Mouse (Mus musculus): Measurements from ENCODE around the gene Fgd2.

The Fgd2 gene

DNA sequence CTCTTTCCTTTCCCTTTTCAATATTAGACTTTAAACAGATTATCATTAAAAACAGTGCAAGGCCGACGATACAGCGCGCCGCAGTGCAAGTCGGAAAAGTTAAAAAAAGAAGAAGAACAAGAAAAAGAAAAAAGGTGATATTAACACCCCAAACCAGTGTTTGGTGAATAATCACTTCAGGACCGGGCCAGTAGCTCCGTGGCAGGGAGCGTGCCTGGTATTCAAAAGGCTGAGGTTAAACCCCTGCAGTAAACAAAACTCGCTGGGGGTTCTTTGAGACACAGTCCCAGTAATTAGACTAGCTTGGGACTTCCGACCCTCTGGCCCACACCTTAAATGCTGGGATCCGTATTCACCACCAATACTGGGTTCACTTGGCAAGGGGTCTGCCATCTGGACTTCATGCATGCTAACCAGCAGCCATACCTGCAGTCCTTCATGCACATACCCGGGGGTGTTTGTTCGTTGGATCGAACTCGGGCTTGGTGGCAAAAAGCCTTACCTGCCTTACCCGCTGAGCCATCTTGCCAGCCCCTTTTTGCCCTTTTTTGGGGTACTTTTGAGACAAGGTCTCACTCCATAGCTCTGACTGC lies 37.8 kb downstream of the Fgd2 start:
- no peak for DNase-seq

DNA sequence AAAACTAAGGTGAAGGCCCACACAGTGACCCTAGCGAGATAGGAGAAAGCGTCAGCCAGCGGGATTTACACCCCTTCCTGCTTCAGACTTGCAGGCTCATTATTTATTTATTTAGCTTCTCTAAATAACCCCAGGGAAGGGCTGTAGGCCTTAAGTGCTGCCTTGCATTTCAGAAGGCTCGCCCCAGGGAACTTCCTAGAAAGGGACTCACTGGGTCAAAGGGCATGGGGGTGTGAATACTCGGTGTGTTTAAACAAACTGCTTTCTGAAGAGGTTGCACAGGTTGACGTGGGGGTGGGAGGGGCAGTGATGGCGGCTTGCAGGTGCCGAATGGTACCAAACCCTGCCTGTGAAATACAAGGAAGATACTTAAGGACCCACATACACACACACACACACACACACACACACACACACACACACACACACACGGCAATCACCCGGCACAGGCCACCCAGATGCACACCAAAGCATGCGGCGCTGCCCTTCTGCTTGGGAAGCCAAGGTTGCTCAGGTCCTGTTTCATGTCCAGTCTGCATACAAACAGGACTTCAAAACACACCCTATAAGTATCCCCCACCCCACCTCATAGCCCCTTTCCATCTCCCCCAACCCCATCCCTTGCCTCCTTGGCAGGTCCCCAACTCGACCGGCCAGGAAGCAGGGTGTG lies 38.7 kb downstream of the Fgd2 start:
- no peak for DNase-seq

- DNase-seq = no peak
Measured at GRCm38 (mm10) chr17:29400044-29400443, 39.3 kb downstream of the Fgd2 start.

GRCm38 (mm10) chr17:29401741-29402268 lies 41.1 kb downstream of the Fgd2 start:
- no peak for DNase-seq

DNA sequence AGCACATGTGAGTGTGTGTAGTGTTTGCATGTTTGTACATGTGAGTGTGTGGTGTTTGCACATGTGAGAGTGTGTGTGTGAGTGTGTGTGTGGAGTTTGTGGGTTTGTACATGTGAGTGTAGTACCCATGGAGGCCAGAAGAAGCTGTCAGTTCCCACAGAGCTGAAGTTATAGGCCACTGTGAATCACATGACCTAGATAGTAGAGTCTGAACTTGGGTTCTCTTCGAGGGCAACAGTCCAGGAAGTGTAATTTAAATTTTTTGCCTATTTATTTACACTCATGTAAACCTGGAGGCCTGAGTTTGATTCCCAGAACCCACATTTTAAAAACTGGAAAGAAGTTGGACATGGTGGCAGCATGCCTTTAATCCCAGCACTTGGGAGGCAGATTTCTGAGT lies 42.5 kb downstream of the Fgd2 start:
- no peak for DNase-seq

DNA sequence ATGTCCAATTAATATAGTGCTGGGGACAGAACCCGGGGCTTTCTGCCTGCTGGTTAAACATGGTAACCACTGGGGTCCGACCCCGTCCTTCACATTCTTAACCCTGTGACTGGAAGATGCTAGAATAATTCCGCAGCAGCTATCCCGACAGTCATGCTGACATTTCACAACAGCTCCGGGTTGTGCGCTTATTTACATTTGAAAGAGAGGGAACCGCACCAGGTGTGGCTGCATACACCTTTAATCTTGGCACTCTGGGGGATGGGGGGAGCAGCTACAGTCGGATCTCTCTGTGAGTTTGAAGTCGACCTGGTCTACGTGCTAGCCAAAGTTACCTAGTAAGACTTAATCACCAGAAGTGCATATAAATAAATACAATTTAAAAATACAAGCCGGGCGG lies 44.8 kb downstream of the Fgd2 start:
- DNase-seq = no peak

DNA sequence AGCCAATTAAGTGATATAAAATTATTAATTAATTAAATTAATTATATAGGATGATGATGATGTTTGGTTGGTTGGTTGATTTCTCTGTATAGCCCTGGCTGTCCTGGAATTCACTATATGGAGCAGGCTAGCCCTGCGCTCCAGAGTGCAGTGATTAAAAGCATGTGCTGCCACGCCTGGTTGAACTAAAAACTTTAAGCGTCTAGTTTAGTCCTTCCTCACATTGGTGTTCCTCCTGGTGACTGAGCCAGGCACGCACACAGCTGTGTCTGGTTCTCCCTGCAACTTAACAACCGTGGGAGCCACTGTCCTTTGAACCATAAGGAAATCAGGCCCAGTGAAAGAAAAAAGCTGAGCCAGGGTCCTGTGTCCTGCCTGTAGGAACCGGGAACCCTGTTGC lies 45.4 kb downstream of the Fgd2 start:
- no peak for DNase-seq

DNA sequence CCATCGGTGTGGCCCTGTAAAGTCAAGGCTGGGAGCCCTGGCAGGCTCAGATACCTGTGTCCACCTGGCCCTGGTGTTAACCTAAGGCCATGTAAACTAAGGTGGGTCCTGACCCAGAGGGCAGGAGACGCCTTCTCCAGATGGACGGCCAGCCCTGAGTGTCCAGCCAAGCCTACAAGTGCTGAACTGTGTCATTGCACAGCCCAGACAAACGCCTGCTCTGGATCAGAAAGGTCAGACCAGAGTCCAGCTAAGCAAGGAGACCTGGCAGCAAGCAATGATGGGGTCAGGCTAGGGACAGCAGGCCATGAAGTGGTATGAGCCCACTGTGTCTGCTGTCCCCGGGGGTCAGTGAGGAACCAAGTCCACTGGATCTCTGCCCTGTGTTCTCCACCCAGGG lies 46.7 kb downstream of the Fgd2 start:
- no peak for DNase-seq

DNA sequence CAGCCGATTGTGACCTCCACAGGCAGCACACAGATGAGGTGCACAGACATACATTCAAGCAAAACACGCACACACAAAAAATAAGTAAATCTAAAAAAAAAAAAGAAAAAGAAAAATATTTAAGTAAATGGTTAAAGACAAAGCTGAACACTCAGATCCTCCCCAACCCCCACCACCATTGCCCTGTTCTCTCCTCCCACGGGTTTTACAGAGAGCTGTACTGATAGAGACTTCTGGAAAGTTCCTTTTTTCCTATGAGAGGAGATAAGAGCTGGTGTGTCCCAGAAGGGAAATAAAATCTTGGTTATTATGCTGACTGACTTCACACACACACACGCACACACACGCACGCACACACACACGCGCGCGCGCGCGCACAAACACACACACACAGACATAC lies 47.6 kb downstream of the Fgd2 start:
- DNase-seq = no peak

- DNase-seq = no peak
Measured at GRCm38 (mm10) chr17:29409800-29410343, 49.2 kb downstream of the Fgd2 start.

DNA sequence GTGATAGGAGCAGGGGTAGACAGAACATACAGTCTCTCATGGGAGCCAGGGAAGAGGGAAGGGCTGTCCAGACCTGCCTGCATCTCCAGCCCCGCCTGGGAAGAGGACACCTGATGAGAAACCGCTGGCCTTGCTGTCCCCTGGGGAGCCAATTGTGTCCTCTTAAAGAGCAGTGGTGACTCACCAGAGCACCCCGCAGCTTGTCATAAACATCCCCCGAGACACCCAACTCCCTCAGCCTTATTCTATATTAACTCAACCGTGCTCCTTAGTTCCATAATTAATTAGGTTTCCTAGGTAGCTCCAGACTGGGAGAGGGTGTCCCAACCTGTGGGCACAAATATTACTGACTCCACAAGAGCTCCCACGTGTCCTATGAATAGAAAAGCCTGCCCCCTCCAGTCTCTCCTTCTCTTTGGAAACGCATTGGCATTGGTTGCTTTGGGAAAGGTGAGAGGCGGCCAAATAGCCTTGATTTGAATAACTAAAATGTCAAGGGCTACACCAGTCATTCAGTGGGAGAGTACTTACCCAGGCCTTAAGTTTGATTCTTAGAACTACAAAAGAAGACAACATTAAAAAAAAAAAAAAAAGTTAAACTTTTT lies 51.2 kb downstream of the Fgd2 start:
- DNase-seq = no peak

DNA sequence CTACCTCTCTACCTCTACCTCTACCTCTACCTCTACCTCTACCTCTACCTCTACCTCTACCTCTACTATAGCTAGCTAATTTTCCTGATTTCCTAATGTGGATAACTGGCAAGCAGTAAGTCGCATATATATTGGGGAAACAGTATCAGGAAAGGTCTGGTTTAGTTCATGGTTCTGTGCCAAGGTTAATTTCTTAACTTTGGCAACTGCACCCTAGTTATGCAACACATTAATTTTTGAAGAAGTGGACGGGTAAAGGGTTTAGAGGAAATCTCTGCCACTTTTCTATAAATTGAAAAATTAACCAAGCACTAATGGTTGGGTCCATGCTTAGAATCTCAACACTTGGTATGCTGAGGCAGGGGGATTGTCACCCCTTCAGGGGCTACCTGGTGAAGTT lies 53.9 kb downstream of the Fgd2 start:
- DNase-seq = no peak

DNA sequence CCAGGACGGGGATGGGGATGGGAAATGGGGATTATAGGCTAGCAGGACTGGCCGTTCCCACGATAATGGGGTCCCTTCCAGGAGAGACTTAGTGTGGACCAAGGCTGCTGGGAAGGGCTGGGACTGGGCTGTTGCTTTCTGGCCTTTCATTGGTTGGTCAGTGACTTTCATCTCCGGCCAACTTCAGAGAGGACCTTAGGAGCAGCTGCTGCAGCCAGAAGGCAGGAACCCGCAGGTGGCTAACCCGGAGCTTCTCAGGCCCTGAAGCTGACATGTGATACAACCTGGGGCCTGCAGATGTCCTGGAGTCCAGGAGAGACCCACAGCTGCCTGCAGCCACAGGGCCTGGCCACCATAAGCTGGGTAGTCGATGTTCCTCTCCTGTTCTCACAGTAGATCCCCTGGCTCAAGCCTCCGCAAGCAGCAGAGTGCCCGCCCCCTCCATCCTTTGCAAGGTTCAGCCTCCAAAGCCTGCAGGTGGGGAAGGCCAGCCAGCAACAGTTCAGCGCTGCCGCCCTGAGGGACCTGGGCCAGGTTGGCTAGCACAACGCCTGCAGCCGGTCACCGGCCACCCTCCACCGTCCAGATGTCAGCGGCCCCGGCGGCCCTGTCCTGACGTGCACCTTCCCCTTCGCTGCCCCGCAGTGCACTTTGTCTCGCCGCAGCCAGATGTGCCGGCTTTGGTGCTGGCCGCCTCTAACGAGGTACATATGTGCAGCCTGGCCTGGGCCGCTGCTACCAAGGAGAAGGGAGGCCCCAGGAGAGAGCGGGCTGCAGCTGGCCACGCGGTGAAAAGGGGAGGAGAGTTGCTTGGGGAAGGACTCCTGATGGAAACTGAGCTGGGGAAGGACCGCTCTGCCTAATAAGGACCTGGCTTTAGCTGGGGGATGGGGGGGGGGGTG lies 55.3 kb downstream of the Fgd2 start:
- DNase-seq = no peak

DNA sequence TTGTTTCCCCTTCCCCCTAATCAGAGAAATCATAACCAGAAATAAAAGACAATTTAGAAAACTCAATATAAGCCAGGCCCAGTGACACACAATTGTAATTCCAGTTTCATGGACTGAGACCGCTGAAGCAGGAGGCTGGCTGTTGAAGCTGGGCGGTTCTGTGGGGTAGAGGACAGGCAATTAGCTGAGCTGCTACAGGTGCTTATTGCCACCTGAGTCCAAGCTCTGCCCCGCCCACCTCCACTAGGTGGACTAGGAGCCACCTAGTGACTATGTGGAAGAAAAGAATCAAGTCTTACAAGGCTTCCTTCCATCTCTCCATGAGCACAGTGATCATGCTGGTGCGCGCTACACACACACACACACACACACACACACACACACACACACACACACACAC lies 56.0 kb downstream of the Fgd2 start:
- no peak for DNase-seq

GRCm38 (mm10) chr17:29418758-29419380 lies 58.2 kb downstream of the Fgd2 start:
- no peak for DNase-seq

GRCm38 (mm10) chr17:29419976-29420739 lies 59.4 kb downstream of the Fgd2 start:
- DNase-seq = no peak

- DNase-seq = no peak
Measured at GRCm38 (mm10) chr17:29421319-29421718, 60.6 kb downstream of the Fgd2 start.

DNA sequence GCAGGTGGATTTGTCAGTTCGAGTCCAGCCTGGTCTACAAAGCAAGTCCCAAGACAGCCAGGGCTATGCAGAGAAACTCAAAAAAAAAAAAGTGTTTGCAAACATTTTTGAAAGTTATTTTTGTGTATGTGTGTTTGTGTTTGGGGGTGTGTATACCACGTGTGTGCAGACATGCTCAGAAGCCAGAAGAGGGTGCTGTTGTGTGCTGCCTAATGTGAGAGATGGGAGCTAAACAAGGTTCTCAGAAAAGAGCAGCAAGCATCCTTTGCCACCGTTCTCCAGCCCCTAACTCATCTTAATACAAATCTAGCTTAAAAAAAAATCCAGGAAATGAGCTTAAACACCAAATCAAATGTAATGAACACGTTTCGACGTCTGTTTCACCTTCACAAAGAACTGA lies 61.6 kb downstream of the Fgd2 start:
- no peak for DNase-seq

GRCm38 (mm10) chr17:29422912-29423504 lies 62.3 kb downstream of the Fgd2 start:
- no peak for DNase-seq

- no peak for DNase-seq
Measured at GRCm38 (mm10) chr17:29423991-29424390, 63.3 kb downstream of the Fgd2 start.

GRCm38 (mm10) chr17:29425345-29425744 lies 64.6 kb downstream of the Fgd2 start:
- DNase-seq = no peak

Data from thymus, postnatal 36 days (tissue).